Mouse (Mus musculus): ENCODE results near the gene Gm21425.
"Not testable (repeated sequence)": the region's sequence is repeated elsewhere in the genome, so short reads cannot be mapped to it uniquely, and the experiment has no call there.

The Gm21425 gene

GRCm38 (mm10) chrY:13161668-13162067 is at the start of gene Gm21425:
TSS of gene Gm21425 (plus strand) at chrY:13161968.
- DNase-seq (ENCODE audit: low spot score in 2 of 2) = not testable (repeated sequence)

- DNase-seq (ENCODE audit: low spot score in 2 of 2) = not testable (repeated sequence)
Observed at GRCm38 (mm10) chrY:13133392-13133791, 28.4 kb upstream of the Gm21425 start, which contains the start of gene Gm21891. TSS of gene Gm21891 (minus strand) at chrY:13133492.

Data from spleen, postnatal 36 days (tissue).